Mouse (Mus musculus) cortical plate, adult 2 months (tissue): ENCODE results near the gene Arhgef25.

Source experiments
- CTCF ChIP-seq: fragments of 200-500 bp; IDR thresholded peaks from 2 replicates; pipeline ENCODE4 v1.5.1; 2011; ENCODE audit warnings: mild to moderate bottlenecking, control low read depth, low read length; ENCODE audit not compliant: insufficient read depth; ENCODE audit errors: extremely low read depth
- POLR2A ChIP-seq: fragments of 200-500 bp; IDR thresholded peaks from 2 replicates; pipeline ENCODE4 v1.6.1; 2011; ENCODE audit warnings: mild to moderate bottlenecking, low read length, control low read depth; ENCODE audit not compliant: insufficient read depth; ENCODE audit errors: extremely low read depth

GRCm38 (mm10) chr10:127182624-127183023, 7.3 kb downstream of the Arhgef25 start:
- TF ChIP-seq POLR2A = no peak
- TF ChIP-seq CTCF = no peak
